ENCODE assay signal across 12 mouse cellular contexts in genomic region chr13:115347022-115347398, GRCm38 (mm10).
A peak's percentile ranks its signal among the peaks of the same experiment; 100 is the strongest.
DNase-seq lines count a peak whose midpoint lies in the region; ATAC-seq and TF ChIP-seq lines count a peak whose summit lies in the region.
"Had no signal": no experiment of that assay in that cellular context is flagged by ENCODE, and none has a peak within 500 bp of the region (broad histone marks: within the 10 kb centered on the region; RNA-seq: fewer than 3 reads in every experiment).

No protein-coding gene starts in this region.

- no peak for ATAC-seq in intestine, embryonic 14.5 days (replicated peaks; ENCODE audit: low FRiP score, low TSS enrichment, low read depth)
- peak; percentile 82 for ATAC-seq in neural tube, embryonic 13.5 days (ENCODE audit: low read depth)

- H3K9ac ChIP-seq in intestine, embryonic 14.5 days (ENCODE audit: low read length), result no peak overlapping the region
- peak overlapping the region; percentile 45; the same call in 1 of the 2 replicates for H3K9ac ChIP-seq in neural tube, embryonic 13.5 days
- H3K9ac ChIP-seq: embryonic facial prominence, embryonic 13.5 days had no signal

- H3K4me3 ChIP-seq in layer of hippocampus, adult 2 months, result peak overlapping the region; percentile 37
- peak overlapping the region; percentile 2; the same call in 1 of the 2 replicates for H3K4me3 ChIP-seq in intestine, embryonic 14.5 days (ENCODE audit: low read depth, low read length)
- H3K4me3 ChIP-seq in neural tube, embryonic 13.5 days, result peak overlapping the region; percentile 32
- H3K4me3 ChIP-seq: embryonic facial prominence, embryonic 13.5 days had no signal

- H3K27me3 ChIP-seq in intestine, embryonic 14.5 days (replicated peaks; ENCODE audit: control insufficient read depth, insufficient read depth, low read length), result no peaks in the 10 kb centered on the region
- H3K27me3 ChIP-seq in neural tube, embryonic 13.5 days, result no peaks in the 10 kb centered on the region
- H3K27me3 ChIP-seq: embryonic facial prominence, embryonic 13.5 days had no signal

- 57% methylated on average over 6 of the region's 6 CpGs for WGBS in intestine, embryonic 14.5 days
- 31% methylated on average over 6 of the region's 6 CpGs for WGBS in neural tube, embryonic 13.5 days

- peak overlapping the region; percentile 48 for H3K4me2 ChIP-seq in intestine, embryonic 14.5 days (ENCODE audit: low read length)
- H3K4me2 ChIP-seq in neural tube, embryonic 13.5 days, result peak overlapping the region; percentile 55
- H3K4me2 ChIP-seq: embryonic facial prominence, embryonic 13.5 days had no signal

- no peak overlapping the region for H3K27ac ChIP-seq in layer of hippocampus, adult 2 months
- H3K27ac ChIP-seq in intestine, embryonic 14.5 days (ENCODE audit: low read depth), result no peak overlapping the region
- H3K27ac ChIP-seq in neural tube, embryonic 13.5 days (replicated peaks), result peak overlapping the region; percentile 57
- H3K27ac ChIP-seq: embryonic facial prominence, embryonic 13.5 days; macrophage had no signal

- no peak for DNase-seq in layer of hippocampus, adult 2 months (ENCODE audit: low spot score in 2 of 2)
- DNase-seq in layer of hippocampus, adult 18-20 months (ENCODE audit: low spot score in 2 of 2), result no peak
- peak; percentile 13 for DNase-seq in forelimb bud, embryonic 11.5 days (ENCODE audit: low read depth, low spot score)
- DNase-seq in intestine, embryonic 14.5 days (ENCODE audit: low spot score), result no peak
- DNase-seq in gastrocnemius, adult 18-20 months (ENCODE audit: low spot score), result no peak
- DNase-seq in embryo, embryonic 10.5 days (ENCODE audit: low spot score), result no peak
- DNase-seq: adrenal gland, adult 2 months; kidney, adult 18-20 months; liver had no signal

- H3K4me1 ChIP-seq in intestine, embryonic 14.5 days (replicated peaks; ENCODE audit: control insufficient read depth, insufficient read depth, low read length), result 0 out of 2 replicates have a peak, but pooled peaks cover 3% of the 10 kb centered on the region
- peaks cover 12% of the 10 kb centered on the region for H3K4me1 ChIP-seq in neural tube, embryonic 13.5 days (replicated peaks)
- H3K4me1 ChIP-seq: embryonic facial prominence, embryonic 13.5 days had no signal

- H3K9me3 ChIP-seq in intestine, embryonic 14.5 days (ENCODE audit: control insufficient read depth, low read length), result no peaks in the 10 kb centered on the region
- H3K9me3 ChIP-seq in neural tube, embryonic 13.5 days, result no peaks in the 10 kb centered on the region
- H3K9me3 ChIP-seq: embryonic facial prominence, embryonic 13.5 days had no signal

- no peaks in the 10 kb centered on the region for H3K36me3 ChIP-seq in intestine, embryonic 14.5 days (ENCODE audit: control insufficient read depth, insufficient read depth, low read length)
- no peaks in the 10 kb centered on the region for H3K36me3 ChIP-seq in neural tube, embryonic 13.5 days
- H3K36me3 ChIP-seq: embryonic facial prominence, embryonic 13.5 days had no signal

- no peak for TF ChIP-seq CTCF in layer of hippocampus, adult 2 months (conservative IDR thresholded peaks at IDR 0.05)
